Mouse (Mus musculus) MEL-GATA-1-ER (cell line): ENCODE data around the gene Krtap3-1.
"Not testable (repeated sequence)": the region's sequence is repeated elsewhere in the genome, so short reads cannot be mapped to it uniquely, and the experiment has no call there.

ENCODE experiments used
- DNase-seq: peaks from one replicate; pipeline ENCODE4 v3.0.0-alpha.2; 2012; ENCODE audit warnings: low read depth; ENCODE audit errors: extremely low read depth

Gene Krtap3-1

GRCm38 (mm10) chr11:99566530-99566929 lies at the start of gene Krtap3-1:
Krtap3-1 (minus strand) TSS chr11:99566630.
- no peak for DNase-seq

DNA sequence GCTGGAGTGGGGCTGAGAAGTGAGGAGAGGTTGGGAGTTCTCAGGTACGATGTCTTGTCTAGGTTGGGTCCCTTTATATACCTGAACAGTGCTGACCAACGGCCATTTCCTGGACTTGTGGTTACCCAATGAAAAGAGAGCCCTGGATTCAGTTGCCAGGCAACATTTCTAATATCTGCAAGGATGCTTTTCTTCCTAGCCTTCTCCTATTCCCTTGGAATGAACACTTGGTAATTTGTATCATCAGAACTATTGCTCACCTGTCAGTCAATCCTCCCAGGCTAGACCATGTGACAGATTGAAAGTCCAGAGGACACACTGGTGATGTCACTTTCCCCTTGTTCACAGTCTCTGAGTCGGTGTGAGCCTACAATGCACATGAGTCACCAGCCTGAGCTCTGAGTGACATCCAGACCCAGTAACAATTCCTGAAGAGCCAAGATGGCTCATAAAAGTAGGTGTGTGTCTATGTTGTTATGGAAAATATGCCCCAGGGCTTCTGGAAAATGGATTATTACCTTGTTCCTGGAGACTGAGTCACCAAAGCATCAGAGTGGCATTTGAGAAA lies 48.5 kb upstream of the Krtap3-1 start, which contains the start of gene Krtap2-4:
Krtap2-4 (minus strand) TSS at position 51 of the 568 bp plus-strand sequence.
- no peak for DNase-seq

DNA sequence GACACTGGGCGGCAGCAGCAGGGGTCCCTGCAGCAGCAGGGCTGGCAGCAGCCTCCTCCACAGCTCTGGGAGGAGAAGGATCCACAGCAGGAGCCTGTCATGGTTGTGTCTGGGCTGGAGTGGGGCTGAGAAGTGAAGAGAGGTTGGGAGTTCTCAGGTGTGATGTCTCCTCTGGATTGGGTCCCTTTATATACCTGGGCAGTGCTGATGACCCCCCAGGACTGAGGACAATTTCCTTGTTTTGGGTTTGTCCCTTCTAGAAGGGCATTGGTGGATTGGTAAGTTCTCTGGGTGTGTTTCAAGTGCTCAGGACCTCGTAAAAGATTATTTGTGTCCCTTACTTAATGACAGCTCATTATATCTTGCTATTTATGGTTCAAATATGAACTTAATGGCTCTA lies 43.7 kb upstream of the Krtap3-1 start, which contains the start of gene Gm11937:
Gm11937 (minus strand) TSS at position 101 of the 400 bp plus-strand sequence.
- DNase-seq, result not testable (repeated sequence)

DNA sequence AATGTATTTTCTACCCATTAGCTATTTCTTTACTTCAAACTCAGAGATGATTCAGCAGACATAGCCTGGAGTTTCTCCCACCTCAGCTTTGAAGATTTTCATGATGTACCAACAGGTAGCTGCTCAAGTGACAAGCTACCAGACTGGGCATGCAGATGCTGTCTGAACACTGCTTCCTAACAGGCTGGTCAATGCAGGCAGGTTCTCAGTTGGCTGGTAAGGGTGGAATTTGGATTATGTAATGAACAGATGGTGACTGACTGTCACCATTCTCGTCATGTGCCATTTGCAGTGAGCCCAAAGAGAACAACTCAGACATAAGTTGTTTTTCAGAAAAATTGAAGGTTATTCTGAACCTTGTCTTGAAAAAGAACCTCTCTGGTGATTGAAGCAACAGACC lies 42.7 kb upstream of the Krtap3-1 start:
- no peak for DNase-seq

DNA sequence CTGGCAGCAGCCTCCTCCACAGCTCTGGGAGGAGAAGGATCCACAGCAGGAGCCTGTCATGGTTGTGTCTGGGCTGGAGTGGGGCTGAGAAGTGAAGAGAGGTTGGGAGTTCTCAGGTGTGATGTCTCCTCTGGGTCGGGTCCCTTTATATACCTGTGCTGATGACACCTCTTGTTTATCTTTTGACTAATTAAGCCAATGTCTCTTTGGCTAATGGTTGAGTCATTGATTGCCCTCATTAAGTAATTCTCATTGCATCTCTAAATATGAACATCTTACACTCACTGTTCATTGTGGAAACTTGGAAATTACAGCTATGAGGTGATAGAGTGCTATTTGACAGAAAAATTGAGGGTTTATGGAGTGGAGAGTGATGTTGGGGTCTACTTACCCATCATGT lies 36.8 kb upstream of the Krtap3-1 start, which contains the start of gene Gm11938:
Gm11938 (minus strand) TSS at position 101 of the 400 bp plus-strand sequence.
- not testable (repeated sequence) for DNase-seq

DNA sequence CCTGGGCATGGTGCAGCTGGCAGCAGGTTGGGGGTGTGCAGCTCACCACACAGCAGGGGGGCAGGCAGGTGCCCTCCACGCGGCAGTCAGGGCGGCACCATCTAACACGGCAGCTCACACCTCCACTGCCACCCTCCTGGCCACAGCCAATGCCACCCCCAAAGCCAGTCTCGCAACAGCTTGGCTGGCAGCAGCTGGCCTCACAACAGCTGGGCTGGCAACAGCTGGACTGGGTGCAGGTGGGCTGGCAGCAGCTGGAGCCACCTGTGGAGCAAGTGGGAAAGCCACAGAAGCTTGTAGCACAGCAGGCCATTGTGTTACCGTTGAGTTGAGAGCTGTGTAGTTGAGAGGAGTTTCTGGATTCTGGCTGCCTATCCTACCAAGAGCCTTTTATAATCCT lies 31.3 kb upstream of the Krtap3-1 start, which contains the start of gene Krtap9-3:
Krtap9-3 (minus strand) TSS at position 364 of the 400 bp plus-strand sequence.
- DNase-seq, result not testable (repeated sequence)

GRCm38 (mm10) chr11:99590981-99591380 lies 24.6 kb upstream of the Krtap3-1 start, which contains the start of gene Krtap1-3:
Krtap1-3 (minus strand) TSS chr11:99591339.
- DNase-seq, result no peak

- no peak for DNase-seq
These were observed 18.7 kb upstream of the Krtap3-1 start for GRCm38 (mm10) chr11:99585096-99585495.

DNA sequence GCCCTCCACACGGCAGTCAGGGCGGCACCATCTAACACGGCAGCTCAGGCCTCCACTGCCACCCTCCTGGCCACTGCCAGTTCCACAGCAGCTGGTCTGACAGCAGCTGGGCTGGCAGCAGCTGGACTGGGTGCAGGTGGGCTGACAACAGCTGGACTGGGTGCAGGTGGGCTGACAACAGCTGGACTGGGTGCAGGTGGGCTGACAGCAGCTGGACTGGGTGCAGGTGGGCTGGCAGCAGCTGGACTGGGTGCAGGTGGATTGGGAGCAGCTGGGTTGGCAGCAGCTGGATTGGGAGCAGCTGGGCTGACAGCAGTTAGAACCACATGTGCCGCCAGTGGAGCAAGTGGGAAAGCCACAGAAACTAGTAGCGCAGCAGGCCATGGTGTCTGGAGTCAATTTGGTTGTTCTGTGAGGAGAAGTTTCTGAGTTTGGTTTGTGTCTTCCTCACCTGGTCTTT lies 16.8 kb upstream of the Krtap3-1 start, which contains the start of gene Krtap1-4:
Krtap1-4 (minus strand) TSS at position 410 of the 460 bp plus-strand sequence.
- no peak for DNase-seq

- DNase-seq, result no peak
These were observed 15.1 kb upstream of the Krtap3-1 start for GRCm38 (mm10) chr11:99581564-99581963.

- no peak for DNase-seq
These were observed 14.6 kb upstream of the Krtap3-1 start for GRCm38 (mm10) chr11:99581051-99581450.

DNA sequence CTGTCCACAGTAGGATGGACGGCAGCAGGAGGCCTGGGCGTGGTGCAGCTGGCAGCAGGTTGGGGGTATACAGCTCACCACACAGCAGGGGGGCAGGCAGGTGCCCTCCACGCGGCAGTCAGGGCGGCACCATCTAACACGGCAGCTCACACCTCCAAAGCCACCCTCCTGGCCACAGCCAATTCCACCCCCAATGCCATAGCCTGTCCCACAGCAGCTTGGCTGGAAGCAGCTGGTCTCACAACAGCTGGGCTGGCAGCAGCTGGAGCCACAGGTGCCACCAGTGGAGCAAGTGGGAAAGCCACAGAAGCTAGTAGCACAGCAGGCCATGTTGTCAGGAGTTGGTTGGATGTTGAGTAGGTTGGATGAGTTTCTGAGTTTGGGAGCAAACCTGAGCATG lies 14.2 kb upstream of the Krtap3-1 start, which contains the start of gene Krtap1-5:
Krtap1-5 (minus strand) TSS at position 381 of the 400 bp plus-strand sequence.
- no peak for DNase-seq

DNA sequence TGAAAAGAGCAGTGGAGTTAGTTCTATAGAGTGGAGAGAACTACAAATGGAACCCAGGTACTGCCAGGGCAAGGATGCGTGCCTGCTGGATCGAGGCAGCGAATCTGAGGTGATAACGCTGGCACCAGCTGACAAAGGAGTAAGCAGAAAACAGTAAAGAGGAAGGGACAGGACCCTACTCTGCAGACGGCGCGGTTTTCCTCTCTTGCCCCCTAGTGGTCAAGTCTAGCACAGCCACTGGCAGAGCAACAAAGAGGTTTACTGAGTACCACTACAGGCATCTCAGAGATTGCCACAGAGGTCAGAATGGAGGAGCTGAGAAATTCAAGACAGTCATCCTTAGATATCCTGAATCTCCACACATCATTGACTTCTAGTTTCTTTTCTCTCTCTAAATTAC lies 7.7 kb upstream of the Krtap3-1 start:
- DNase-seq, result no peak

DNA sequence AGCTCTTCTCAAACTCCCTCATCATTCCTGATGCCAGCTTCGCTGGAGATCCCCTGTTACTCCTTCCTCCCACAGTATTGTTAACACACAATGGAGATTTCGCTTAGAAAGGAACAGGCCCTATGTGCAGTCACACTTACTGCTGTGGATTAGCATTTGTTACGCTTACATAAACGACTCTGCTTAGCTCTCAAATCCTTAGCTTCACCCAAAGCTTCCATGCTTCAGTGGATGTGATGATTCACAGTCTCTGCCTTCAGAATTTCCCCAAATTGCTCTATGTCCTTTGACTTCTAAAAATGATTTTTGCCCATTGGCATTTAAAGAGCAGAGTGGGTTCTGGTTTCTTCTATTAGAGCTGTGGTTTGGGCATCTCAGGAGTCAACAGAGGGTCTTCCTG lies 6.7 kb upstream of the Krtap3-1 start:
- DNase-seq, result no peak

GRCm38 (mm10) chr11:99562580-99562979 lies 3.9 kb downstream of the Krtap3-1 start:
- DNase-seq, result no peak

- DNase-seq, result no peak
These were observed 7.1 kb downstream of the Krtap3-1 start, which contains the start of gene Gm11939 for GRCm38 (mm10) chr11:99559366-99559765. Gm11939 (minus strand) TSS chr11:99559466.

DNA sequence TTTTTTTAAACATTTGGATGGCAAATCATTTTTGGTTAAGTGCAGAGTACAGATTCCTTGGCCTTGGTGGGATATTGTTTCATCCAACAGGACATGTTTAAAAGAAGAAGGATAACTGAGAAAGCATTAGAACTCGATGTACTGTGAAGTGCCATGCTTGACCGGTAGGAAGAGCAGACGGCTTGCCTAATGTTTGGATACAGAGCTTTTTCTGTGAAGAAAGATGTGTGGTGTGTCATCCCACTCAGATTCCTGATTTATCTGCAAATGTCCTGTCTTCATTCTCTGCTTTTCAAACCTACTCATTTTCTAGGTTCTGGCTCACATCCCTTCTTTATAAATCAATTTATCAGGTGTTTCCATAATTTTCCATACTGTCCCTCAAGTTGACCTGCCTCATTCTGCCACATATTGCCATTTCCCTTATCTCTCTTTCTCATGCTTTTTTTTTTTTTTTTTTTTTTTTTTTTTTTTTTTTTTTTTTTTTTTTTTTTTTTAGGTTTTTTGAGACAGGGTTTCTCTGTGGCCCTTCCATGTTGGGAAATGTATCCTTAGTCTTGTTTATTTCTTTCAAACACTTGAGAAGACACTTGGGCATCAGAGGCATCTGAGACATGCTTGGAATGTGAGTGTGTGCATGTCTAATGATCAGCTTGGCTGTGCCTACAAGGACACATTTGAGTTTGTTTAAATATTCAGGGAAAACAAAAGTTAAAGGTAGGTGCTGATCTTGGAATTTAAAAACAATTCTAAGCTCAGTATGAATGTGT lies 8.3 kb downstream of the Krtap3-1 start:
- DNase-seq, result no peak

DNA sequence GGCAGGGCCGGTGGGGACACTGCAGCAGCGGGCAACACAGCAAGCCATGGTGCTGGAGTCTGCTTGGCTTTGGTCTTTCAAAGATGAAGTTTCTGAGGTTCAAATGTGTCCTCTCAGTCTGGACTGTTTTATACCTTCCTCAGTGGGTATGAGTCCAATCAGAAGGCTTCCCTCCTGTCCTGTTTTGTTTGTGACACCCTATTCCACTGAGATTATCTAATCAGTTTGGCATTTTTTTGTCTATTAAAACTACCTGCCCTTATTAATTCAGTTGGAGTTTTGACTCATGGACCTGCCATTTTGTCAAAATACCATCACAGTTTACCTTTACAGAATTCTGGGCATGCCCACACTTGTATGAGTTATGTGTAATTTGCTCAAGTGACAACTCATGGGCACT lies 9.7 kb downstream of the Krtap3-1 start, which contains the start of gene Krtap3-2:
Krtap3-2 (minus strand) TSS at position 101 of the 400 bp plus-strand sequence.
- DNase-seq, result no peak

- DNase-seq, result no peak
These were observed 10.2 kb downstream of the Krtap3-1 start for GRCm38 (mm10) chr11:99556195-99556594.

DNA sequence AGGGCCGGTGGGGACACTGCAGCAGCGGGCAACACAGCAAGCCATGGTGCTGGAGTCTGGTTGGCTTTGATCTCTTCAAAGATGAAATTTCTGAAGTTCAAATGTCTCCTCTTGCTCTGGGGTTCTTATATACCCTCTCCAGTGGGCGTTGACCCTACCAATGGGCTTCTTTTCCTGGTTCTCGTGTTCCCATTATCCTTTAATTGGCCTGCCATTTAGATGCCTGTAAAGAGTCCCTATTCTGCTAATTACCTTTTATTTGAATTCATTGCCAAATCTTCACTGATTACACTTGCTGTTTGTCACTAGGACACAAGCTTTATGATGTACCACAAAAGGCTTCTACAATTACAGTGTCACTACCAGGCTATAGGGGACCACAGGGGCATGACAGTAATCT lies 15.7 kb downstream of the Krtap3-1 start, which contains the start of gene Krtap3-3:
Krtap3-3 (minus strand) TSS at position 101 of the 400 bp plus-strand sequence.
- no peak for DNase-seq

GRCm38 (mm10) chr11:99547892-99548291 lies 18.5 kb downstream of the Krtap3-1 start:
- DNase-seq, result no peak

DNA sequence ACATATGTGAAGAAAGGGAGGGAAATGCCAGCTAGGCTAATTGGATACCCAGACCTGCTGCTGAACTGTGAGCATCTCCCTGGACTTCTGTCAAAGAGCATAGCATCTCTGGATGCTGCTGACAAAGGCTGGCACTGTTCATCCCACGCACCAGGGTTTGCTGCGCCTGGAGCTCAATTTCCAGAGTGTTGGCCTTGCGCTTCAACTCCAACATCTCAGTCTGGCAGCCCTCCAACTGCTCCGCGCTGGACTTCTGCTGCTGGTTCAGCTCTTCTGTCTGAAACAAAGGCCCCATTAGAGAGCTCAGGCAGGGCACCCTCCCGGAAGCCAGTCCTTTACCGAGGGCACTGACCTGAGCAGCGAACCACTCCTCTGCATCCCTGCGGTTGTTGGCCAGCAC lies 26.7 kb downstream of the Krtap3-1 start:
- no peak for DNase-seq
